Mouse (Mus musculus) urinary bladder, postnatal 4 days (tissue): Measurements from ENCODE around the gene Fam89a.

Experiments used
- DNase-seq, 2 experiments: peaks; one replicate each; pipeline ENCODE4 v3.0.0; 2021 to 2022; ENCODE audit warnings: low spot score in 2 of 2

Fam89a gene

GRCm38 (mm10) chr8:124751709-124752173 lies at the start of gene Fam89a:
Gene Fam89a, minus strand, starts transcription at chr8:124751832.
- DNase-seq: peak in 1 of 2 experiments; percentile 21

GRCm38 (mm10) chr8:124800542-124800941 lies 48.9 kb upstream of the Fam89a start:
- DNase-seq: no peak

- DNase-seq: no peak
These were observed 44.3 kb upstream of the Fam89a start for GRCm38 (mm10) chr8:124795781-124796488.

- DNase-seq: peak in 1 of 2 experiments; percentile 34
These were observed 42.8 kb upstream of the Fam89a start for GRCm38 (mm10) chr8:124794486-124794780.

GRCm38 (mm10) chr8:124793661-124794485 lies 42.2 kb upstream of the Fam89a start:
- DNase-seq: no peak

GRCm38 (mm10) chr8:124793172-124793651 lies 41.6 kb upstream of the Fam89a start:
- peak; percentile 78 to 94 for DNase-seq

GRCm38 (mm10) chr8:124792708-124793107 lies 41.1 kb upstream of the Fam89a start, which contains the start of gene Trim67:
Gene Trim67, plus strand, starts transcription at chr8:124793092.
- no peak for DNase-seq

GRCm38 (mm10) chr8:124792186-124792585 lies 40.6 kb upstream of the Fam89a start:
- DNase-seq: no peak

- no peak for DNase-seq
These were observed 40.1 kb upstream of the Fam89a start for GRCm38 (mm10) chr8:124791751-124792150.

- DNase-seq: no peak
These were observed 39.0 kb upstream of the Fam89a start for GRCm38 (mm10) chr8:124790676-124791075.

GRCm38 (mm10) chr8:124784613-124785012 lies 33.0 kb upstream of the Fam89a start:
- no peak for DNase-seq

GRCm38 (mm10) chr8:124783228-124783627 lies 31.6 kb upstream of the Fam89a start:
- no peak for DNase-seq

GRCm38 (mm10) chr8:124782431-124782830 lies 30.8 kb upstream of the Fam89a start:
- no peak for DNase-seq

- DNase-seq: no peak
These were observed 28.6 kb upstream of the Fam89a start for GRCm38 (mm10) chr8:124780236-124780635.

- DNase-seq: peak in 1 of 2 experiments; percentile 31
These were observed 24.1 kb upstream of the Fam89a start for GRCm38 (mm10) chr8:124775695-124776094.

GRCm38 (mm10) chr8:124772389-124772788 lies 20.8 kb upstream of the Fam89a start:
- no peak for DNase-seq

GRCm38 (mm10) chr8:124763061-124763460 lies 11.4 kb upstream of the Fam89a start:
- DNase-seq: no peak

GRCm38 (mm10) chr8:124758544-124758943 lies 6.9 kb upstream of the Fam89a start:
- no peak for DNase-seq

GRCm38 (mm10) chr8:124756601-124757000 lies 5.0 kb upstream of the Fam89a start:
- DNase-seq: no peak

GRCm38 (mm10) chr8:124756153-124756552 lies 4.5 kb upstream of the Fam89a start:
- no peak for DNase-seq

- no peak for DNase-seq
These were observed 3.8 kb upstream of the Fam89a start for GRCm38 (mm10) chr8:124755481-124755880.

- DNase-seq: no peak
These were observed 3.2 kb upstream of the Fam89a start for GRCm38 (mm10) chr8:124754792-124755190.
